Mouse (Mus musculus): ENCODE measurements around the gene Tspan18. TPM values are rescaled to one million over a fixed set of nuclear protein-coding genes. Genes with fewer than 3 reads are reported as not detected.

Gene Tspan18
- polyA plus RNA-seq, 1 experiment from 2014 or later: 54.1 TPM

DNA sequence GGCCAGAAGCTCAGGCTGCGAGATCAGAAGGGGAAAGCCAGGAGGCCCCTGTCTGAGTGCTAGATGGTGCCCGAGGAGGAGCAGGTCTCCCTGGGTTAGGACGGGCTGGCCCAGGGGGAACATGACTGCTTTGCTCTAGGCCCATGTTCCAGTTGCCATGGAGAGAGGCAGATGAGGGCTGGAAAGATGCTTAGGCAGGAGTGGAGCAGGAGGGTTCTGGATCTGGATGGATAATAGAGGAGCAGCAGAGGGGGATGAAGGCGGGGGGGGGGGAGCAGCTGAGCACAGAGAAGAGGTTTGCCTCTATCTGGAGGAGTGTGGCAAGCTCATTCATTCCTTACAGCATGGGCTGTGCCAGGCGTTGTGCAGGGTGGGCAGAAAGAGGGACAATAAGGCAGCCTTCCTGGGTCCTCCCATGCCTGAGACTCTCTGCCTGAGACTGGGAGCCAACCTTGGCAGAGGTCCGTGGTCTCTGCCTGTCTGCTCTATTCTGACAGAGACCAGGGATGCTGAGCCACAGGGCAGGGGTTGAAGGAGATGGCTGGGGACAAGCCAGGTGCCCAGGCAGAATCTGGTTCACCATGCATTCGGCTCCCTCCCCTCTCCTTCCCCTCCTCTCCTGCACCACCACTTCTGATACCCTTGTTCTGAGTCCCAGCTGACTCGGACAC lies 77.4 kb downstream of the Tspan18 start:
- Histone ChIP-seq H3K4me3 (ENCODE audit: low read depth, low read length) (no peak overlapping the region), H3K27ac (ENCODE audit: low read depth, low read length) (no peak overlapping the region), H3K27me3 (ENCODE audit: control insufficient read depth, insufficient read depth, low read length) (no peaks in the 10 kb centered on the region), H3K9me3 (ENCODE audit: control insufficient read depth, low read length) (no peaks in the 10 kb centered on the region), H3K4me1 (replicated peaks; ENCODE audit: control insufficient read depth, insufficient read depth, low read length) (peaks cover 15% of the 10 kb centered on the region; the same call in 1 of the 2 replicates), H3K36me3 (ENCODE audit: control insufficient read depth, insufficient read depth, low read length) (no peaks in the 10 kb centered on the region), H3K4me2 (ENCODE audit: low read depth, low read length, severe bottlenecking) (no peak overlapping the region), H3K9ac (ENCODE audit: low read length) (no peak overlapping the region)
- no peak for DNase-seq (ENCODE audit: low spot score)
- 72% methylated on average over 8 of the region's 8 CpGs for WGBS
- no peak for ATAC-seq (replicated peaks; ENCODE audit: low FRiP score)

DNA sequence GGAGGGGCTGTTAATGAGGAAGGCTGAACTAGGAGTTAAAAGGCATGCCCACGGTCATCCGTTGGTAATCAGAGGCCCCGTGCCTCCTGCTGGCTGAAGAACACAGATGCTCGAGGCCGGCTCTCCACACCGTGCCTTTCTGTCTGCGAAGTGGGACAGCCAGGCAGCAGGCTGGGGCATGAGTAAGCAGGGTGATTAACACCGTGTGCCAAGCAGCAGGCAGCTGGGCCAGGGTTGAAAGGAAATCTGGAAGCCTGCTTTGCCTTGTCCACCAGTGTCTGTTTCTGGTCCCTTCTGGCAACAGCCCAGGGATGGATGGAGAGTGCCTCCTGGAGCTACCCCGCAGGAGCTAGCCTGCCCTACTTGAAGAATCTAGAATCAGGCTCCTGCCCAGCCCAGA lies 81.9 kb downstream of the Tspan18 start:
- no peak overlapping the region for H3K9ac ChIP-seq (ENCODE audit: low read length)
- DNase-seq (ENCODE audit: low spot score) (no peak), ATAC-seq (replicated peaks; ENCODE audit: low FRiP score) (peak; percentile 52; the same call in 1 of the 2 replicates)
- H3K4me3 ChIP-seq (ENCODE audit: low read depth, low read length): no peak overlapping the region
- no peaks in the 10 kb centered on the region for H3K9me3 ChIP-seq (ENCODE audit: control insufficient read depth, low read length)
- H3K4me1 ChIP-seq (replicated peaks; ENCODE audit: control insufficient read depth, insufficient read depth, low read length): peaks cover 14% of the 10 kb centered on the region; the same call in 1 of the 2 replicates
- no peaks in the 10 kb centered on the region for H3K27me3 ChIP-seq (ENCODE audit: control insufficient read depth, insufficient read depth, low read length)
- 34% methylated on average over 9 of the region's 9 CpGs for WGBS
- H3K27ac ChIP-seq (ENCODE audit: low read depth, low read length): peak overlapping the region; percentile 37
- H3K4me2 ChIP-seq (ENCODE audit: low read depth, low read length, severe bottlenecking): no peak overlapping the region
- H3K36me3 ChIP-seq (ENCODE audit: control insufficient read depth, insufficient read depth, low read length): no peaks in the 10 kb centered on the region

DNA sequence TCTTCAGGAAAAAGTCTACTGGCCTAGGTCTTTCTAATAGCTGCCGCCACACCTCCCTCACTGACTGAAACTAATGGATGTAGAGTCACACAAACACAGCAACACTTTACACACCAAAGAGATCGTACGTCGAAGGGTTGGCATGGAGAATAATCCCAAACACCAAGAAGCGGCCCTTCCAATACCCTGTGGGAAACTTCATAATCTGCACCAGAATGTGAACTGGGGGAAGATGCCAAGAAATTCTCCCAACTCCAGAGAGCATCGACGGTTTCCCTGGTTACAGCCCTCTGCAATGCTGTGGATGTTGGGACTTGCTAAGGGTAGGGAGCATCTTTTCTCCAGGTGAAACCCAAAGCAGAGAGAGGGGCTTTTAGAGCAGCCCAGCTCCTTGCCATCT lies 83.7 kb downstream of the Tspan18 start:
- no peaks in the 10 kb centered on the region for H3K27me3 ChIP-seq (ENCODE audit: control insufficient read depth, insufficient read depth, low read length)
- peaks cover 14% of the 10 kb centered on the region; the same call in 1 of the 2 replicates for H3K4me1 ChIP-seq (replicated peaks; ENCODE audit: control insufficient read depth, insufficient read depth, low read length)
- ATAC-seq (replicated peaks; ENCODE audit: low FRiP score) (0 out of 2 replicates have a peak, but pooled peaks have one; percentile 22), DNase-seq (ENCODE audit: low spot score) (no peak)
- no peak overlapping the region for H3K4me3 ChIP-seq (ENCODE audit: low read depth, low read length)
- WGBS: 64% methylated on average over 7 of the region's 7 CpGs
- no peak overlapping the region for H3K4me2 ChIP-seq (ENCODE audit: low read depth, low read length, severe bottlenecking)
- H3K36me3 ChIP-seq (ENCODE audit: control insufficient read depth, insufficient read depth, low read length): no peaks in the 10 kb centered on the region
- H3K9ac ChIP-seq (ENCODE audit: low read length): no peak overlapping the region
- no peak overlapping the region for H3K27ac ChIP-seq (ENCODE audit: low read depth, low read length)
- no peaks in the 10 kb centered on the region for H3K9me3 ChIP-seq (ENCODE audit: control insufficient read depth, low read length)

DNA sequence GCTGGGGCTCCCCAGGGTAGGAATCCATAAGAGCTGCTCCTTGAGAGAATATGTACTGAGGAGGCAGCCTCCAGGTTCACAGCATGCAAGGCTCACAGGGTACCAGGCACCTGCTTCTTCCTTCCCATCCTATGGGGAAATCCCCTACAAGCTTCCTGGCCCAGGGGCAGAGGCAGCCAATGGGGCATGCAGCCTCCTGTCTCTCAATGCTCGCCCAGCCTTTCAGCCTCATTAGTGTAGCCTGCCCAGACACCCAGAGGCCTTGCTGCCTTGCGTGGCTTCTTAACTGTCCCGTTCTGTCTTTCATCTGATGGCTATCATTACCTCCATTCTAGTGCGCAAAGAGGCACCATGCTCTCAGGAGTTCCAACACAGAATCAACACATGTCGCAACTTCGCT lies 85.2 kb downstream of the Tspan18 start:
- Histone ChIP-seq H3K9me3 (ENCODE audit: control insufficient read depth, low read length) (no peaks in the 10 kb centered on the region), H3K36me3 (ENCODE audit: control insufficient read depth, insufficient read depth, low read length) (no peaks in the 10 kb centered on the region), H3K27me3 (ENCODE audit: control insufficient read depth, insufficient read depth, low read length) (no peaks in the 10 kb centered on the region), H3K4me2 (ENCODE audit: low read depth, low read length, severe bottlenecking) (no peak overlapping the region), H3K4me3 (ENCODE audit: low read depth, low read length) (no peak overlapping the region), H3K27ac (ENCODE audit: low read depth, low read length) (no peak overlapping the region), H3K4me1 (replicated peaks; ENCODE audit: control insufficient read depth, insufficient read depth, low read length) (peaks cover 14% of the 10 kb centered on the region; the same call in 1 of the 2 replicates), H3K9ac (ENCODE audit: low read length) (no peak overlapping the region)
- no peak for ATAC-seq (replicated peaks; ENCODE audit: low FRiP score)
- WGBS: 72% methylated on average over 6 of the region's 6 CpGs
- no peak for DNase-seq (ENCODE audit: low spot score)

DNA sequence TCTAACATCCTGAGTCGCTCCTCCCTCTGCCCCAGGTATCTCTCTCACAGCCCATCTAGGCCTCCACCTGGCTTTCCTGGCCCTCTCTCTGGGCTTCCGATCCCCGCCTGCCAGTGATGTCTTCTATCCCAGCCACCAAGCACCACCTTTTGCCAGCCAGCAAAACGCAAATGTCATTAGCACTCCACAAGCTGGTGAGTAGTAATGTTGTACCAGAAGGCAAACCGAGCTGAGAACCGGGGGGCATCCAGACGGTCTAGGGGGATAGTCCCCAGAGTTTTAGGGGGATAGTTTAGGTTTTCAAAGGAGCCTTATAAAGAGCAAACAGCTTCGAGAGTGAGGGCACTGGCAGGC lies 90.2 kb downstream of the Tspan18 start:
- Histone ChIP-seq H3K4me2 (ENCODE audit: low read depth, low read length, severe bottlenecking) (no peak overlapping the region), H3K9me3 (ENCODE audit: control insufficient read depth, low read length) (no peaks in the 10 kb centered on the region), H3K27ac (ENCODE audit: low read depth, low read length) (no peak overlapping the region), H3K36me3 (ENCODE audit: control insufficient read depth, insufficient read depth, low read length) (no peaks in the 10 kb centered on the region), H3K4me3 (ENCODE audit: low read depth, low read length) (no peak overlapping the region), H3K27me3 (ENCODE audit: control insufficient read depth, insufficient read depth, low read length) (no peaks in the 10 kb centered on the region), H3K4me1 (replicated peaks; ENCODE audit: control insufficient read depth, insufficient read depth, low read length) (0 out of 2 replicates have a peak, but pooled peaks cover 3% of the 10 kb centered on the region), H3K9ac (ENCODE audit: low read length) (no peak overlapping the region)
- no peak for DNase-seq (ENCODE audit: low spot score)
- no peak for ATAC-seq (replicated peaks; ENCODE audit: low FRiP score)
- 80% methylated on average over 8 of the region's 8 CpGs for WGBS

DNA sequence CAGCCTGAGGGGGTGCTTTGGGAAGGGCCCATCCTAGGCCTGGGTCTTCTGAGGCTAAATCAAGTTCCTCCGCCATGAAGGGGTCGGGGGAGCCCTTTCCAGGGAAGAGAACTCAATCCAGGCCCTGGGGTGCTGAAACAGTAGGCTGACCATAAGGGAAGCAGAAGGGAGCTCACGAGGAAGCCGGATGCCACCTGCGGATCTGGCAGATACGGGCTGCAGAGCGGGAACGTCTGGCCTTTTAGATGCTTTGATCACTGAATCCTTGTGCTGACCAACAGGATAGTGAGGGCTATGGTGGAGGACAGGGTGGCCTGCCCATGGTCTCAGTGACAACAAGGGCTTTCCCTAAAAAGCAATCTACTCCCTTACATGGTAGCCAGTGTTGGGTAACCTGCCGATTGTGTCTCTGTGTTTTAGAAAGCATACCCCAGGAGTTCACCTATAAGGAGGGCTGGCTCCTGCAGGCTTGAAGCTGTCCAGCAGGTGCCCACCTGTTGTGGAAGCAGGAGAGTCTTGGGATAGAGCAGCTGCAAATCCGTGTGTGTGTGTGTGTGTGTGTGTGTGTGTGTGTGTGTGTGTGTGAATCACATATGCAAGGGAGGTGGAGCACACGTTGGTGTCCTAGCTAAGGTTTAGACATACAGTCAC lies 90.7 kb downstream of the Tspan18 start:
- H3K27me3 ChIP-seq (ENCODE audit: control insufficient read depth, insufficient read depth, low read length): no peaks in the 10 kb centered on the region
- no peaks in the 10 kb centered on the region for H3K9me3 ChIP-seq (ENCODE audit: control insufficient read depth, low read length)
- no peaks in the 10 kb centered on the region for H3K36me3 ChIP-seq (ENCODE audit: control insufficient read depth, insufficient read depth, low read length)
- H3K9ac ChIP-seq (ENCODE audit: low read length): no peak overlapping the region
- H3K27ac ChIP-seq (ENCODE audit: low read depth, low read length): no peak overlapping the region
- no peak overlapping the region for H3K4me2 ChIP-seq (ENCODE audit: low read depth, low read length, severe bottlenecking)
- H3K4me1 ChIP-seq (replicated peaks; ENCODE audit: control insufficient read depth, insufficient read depth, low read length): no peaks in the 10 kb centered on the region
- H3K4me3 ChIP-seq (ENCODE audit: low read depth, low read length): no peak overlapping the region
- 80% methylated on average over 11 of the region's 11 CpGs for WGBS
- no peak for DNase-seq (ENCODE audit: low spot score)
- no peak for ATAC-seq (replicated peaks; ENCODE audit: low FRiP score)

DNA sequence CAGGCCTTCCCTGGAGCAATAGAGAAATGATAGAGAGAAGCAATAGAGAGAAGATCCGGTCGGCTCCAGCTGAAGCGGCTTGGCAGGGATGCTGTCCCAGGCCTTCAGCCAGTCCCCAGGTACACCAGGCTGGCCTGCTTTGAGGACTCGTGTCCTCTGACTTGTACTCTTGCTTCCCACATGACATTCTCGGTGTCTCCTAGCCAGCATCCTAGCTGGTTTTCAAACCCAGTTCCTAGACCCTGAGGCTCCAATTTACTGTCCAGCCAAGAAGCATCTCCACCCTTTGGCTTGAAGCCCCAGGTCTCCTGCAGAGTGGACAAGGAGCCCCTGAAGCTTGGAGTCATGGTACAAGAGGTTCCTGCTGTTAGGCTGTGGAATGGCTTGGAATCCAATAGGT lies 92.1 kb downstream of the Tspan18 start:
- no peak overlapping the region for H3K4me3 ChIP-seq (ENCODE audit: low read depth, low read length)
- no peaks in the 10 kb centered on the region for H3K36me3 ChIP-seq (ENCODE audit: control insufficient read depth, insufficient read depth, low read length)
- no peak for DNase-seq (ENCODE audit: low spot score)
- H3K9me3 ChIP-seq (ENCODE audit: control insufficient read depth, low read length): no peaks in the 10 kb centered on the region
- H3K27me3 ChIP-seq (ENCODE audit: control insufficient read depth, insufficient read depth, low read length): no peaks in the 10 kb centered on the region
- no peak overlapping the region for H3K4me2 ChIP-seq (ENCODE audit: low read depth, low read length, severe bottlenecking)
- no peak overlapping the region for H3K9ac ChIP-seq (ENCODE audit: low read length)
- WGBS: 89% methylated on average over 5 of the region's 5 CpGs
- no peak overlapping the region for H3K27ac ChIP-seq (ENCODE audit: low read depth, low read length)
- no peak for ATAC-seq (replicated peaks; ENCODE audit: low FRiP score)
- H3K4me1 ChIP-seq (replicated peaks; ENCODE audit: control insufficient read depth, insufficient read depth, low read length): 0 out of 2 replicates have a peak, but pooled peaks cover 3% of the 10 kb centered on the region

DNA sequence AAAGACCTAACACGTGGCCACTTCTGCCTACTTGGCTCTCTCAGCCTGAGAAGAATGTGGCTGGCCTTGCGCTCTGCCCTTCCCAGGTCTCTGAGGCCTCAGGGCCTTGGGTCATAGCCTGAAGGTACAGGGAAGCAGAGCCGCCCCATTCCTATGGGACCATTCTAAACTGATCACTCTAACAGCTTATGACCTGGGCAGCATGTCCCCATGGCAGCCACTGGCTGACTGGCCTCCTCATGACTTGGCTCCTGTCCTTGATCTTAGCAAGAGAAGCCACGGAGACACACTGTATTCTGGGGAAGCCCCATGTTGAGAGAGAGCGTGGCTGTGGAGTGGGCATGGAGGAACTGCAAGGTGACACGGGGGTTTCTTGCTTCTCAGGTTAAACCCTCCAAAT lies 95.4 kb downstream of the Tspan18 start:
- H3K4me1 ChIP-seq (replicated peaks; ENCODE audit: control insufficient read depth, insufficient read depth, low read length): 0 out of 2 replicates have a peak, but pooled peaks cover 4% of the 10 kb centered on the region
- ATAC-seq (replicated peaks; ENCODE audit: low FRiP score): no peak

DNA sequence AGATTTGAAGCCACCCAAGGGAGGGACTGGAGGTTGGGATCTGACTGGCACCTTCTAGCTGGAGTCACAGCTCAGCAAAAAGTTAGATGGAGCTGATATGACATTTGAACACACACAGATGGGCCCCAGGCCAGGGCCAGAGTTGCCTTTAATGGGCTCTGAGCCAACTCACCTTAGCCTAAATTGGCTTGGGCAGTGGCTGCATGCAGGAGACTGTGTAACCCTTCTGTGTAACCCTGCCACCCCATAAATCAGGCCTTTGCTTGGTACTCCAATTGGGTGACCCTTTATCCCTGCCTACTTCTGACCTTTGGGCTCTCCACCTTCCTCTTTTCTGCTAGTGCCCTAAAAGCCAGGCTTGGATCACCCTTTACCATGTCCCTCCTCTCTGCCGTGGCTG lies 97.2 kb downstream of the Tspan18 start:
- Histone ChIP-seq H3K27ac (ENCODE audit: low read depth, low read length) (no peak overlapping the region), H3K9ac (ENCODE audit: low read length) (no peak overlapping the region)
- ATAC-seq (replicated peaks; ENCODE audit: low FRiP score): no peak

More for the DNA sequence above, 95.4 kb downstream of the Tspan18 start:
- Histone ChIP-seq H3K9me3 (ENCODE audit: control insufficient read depth, low read length) (no peaks in the 10 kb centered on the region), H3K27me3 (ENCODE audit: control insufficient read depth, insufficient read depth, low read length) (no peaks in the 10 kb centered on the region), H3K4me3 (ENCODE audit: low read depth, low read length) (no peak overlapping the region), H3K9ac (ENCODE audit: low read length) (no peak overlapping the region), H3K27ac (ENCODE audit: low read depth, low read length) (no peak overlapping the region), H3K4me2 (ENCODE audit: low read depth, low read length, severe bottlenecking) (no peak overlapping the region), H3K36me3 (ENCODE audit: control insufficient read depth, insufficient read depth, low read length) (no peaks in the 10 kb centered on the region)
- no peak for DNase-seq (ENCODE audit: low spot score)
- 86% methylated on average over 6 of the region's 6 CpGs for WGBS

More for the DNA sequence above, 97.2 kb downstream of the Tspan18 start:
- Histone ChIP-seq H3K36me3 (ENCODE audit: control insufficient read depth, insufficient read depth, low read length) (no peaks in the 10 kb centered on the region), H3K27me3 (ENCODE audit: control insufficient read depth, insufficient read depth, low read length) (no peaks in the 10 kb centered on the region), H3K9me3 (ENCODE audit: control insufficient read depth, low read length) (no peaks in the 10 kb centered on the region), H3K4me1 (replicated peaks; ENCODE audit: control insufficient read depth, insufficient read depth, low read length) (0 out of 2 replicates have a peak, but pooled peaks cover 4% of the 10 kb centered on the region), H3K4me3 (ENCODE audit: low read depth, low read length) (no peak overlapping the region), H3K4me2 (ENCODE audit: low read depth, low read length, severe bottlenecking) (no peak overlapping the region)
- 85% methylated on average over 1 of the region's 1 CpGs for WGBS
- no peak for DNase-seq (ENCODE audit: low spot score)

Measured in forebrain, embryonic 11.5 days (tissue).